13 mouse cellular contexts compared by ENCODE assay signal in genomic region chr12:81155675-81156074, GRCm38 (mm10).
DNase-seq lines count a peak whose midpoint lies in the region; ATAC-seq lines count a peak whose summit lies in the region.
"Had no signal": no experiment of that assay in that cellular context is flagged by ENCODE, and none has a peak within 500 bp of the region (broad histone marks: within the 10 kb centered on the region; RNA-seq: fewer than 3 reads in every experiment).

No protein-coding gene starts in this region.

- no peak overlapping the region for H3K4me3 ChIP-seq in midbrain, embryonic 13.5 days (replicated peaks)
- H3K4me3 ChIP-seq: limb, embryonic 12.5 days had no signal

- peak; percentile 82 for DNase-seq in adrenal gland, adult 2 months
- no peak for DNase-seq in adrenal gland, adult 18-20 months (ENCODE audit: low spot score in 2 of 2)
- DNase-seq in lung, adult 18-20 months: peak; percentile 7 to 21
- no peak for DNase-seq in lung, postnatal 4 days
- peak; percentile 58 for DNase-seq in adrenal gland, postnatal 25 days
- DNase-seq in heart, postnatal 10 days: peak; percentile 27 to 42
- no peak for DNase-seq in thymus, postnatal 14 days
- DNase-seq: cerebellum, adult 11-12 months; kidney, adult 8-10 months; spleen, adult 18-20 months had no signal

- H3K4me2 ChIP-seq in midbrain, embryonic 13.5 days (replicated peaks): no peak overlapping the region
- H3K4me2 ChIP-seq: hindbrain, embryonic 14.5 days; limb, embryonic 12.5 days had no signal

- intact Hi-C loops in heart, postnatal 10 days (cut with DNase I): no loop called here

- H3K27me3 ChIP-seq in midbrain, embryonic 13.5 days: no peaks in the 10 kb centered on the region
- H3K27me3 ChIP-seq: limb, embryonic 12.5 days had no signal

- H3K9me3 ChIP-seq in midbrain, embryonic 13.5 days: no peaks in the 10 kb centered on the region
- H3K9me3 ChIP-seq: limb, embryonic 12.5 days had no signal

- no peaks in the 10 kb centered on the region for H3K4me1 ChIP-seq in midbrain, embryonic 13.5 days (replicated peaks)
- H3K4me1 ChIP-seq: limb, embryonic 12.5 days had no signal

- no peak for ATAC-seq in midbrain, embryonic 13.5 days

- no peak overlapping the region for H3K27ac ChIP-seq in midbrain, embryonic 13.5 days
- H3K27ac ChIP-seq: hindbrain, embryonic 14.5 days; limb, embryonic 12.5 days had no signal

- H3K36me3 ChIP-seq in midbrain, embryonic 13.5 days: no peaks in the 10 kb centered on the region
- H3K36me3 ChIP-seq: limb, embryonic 12.5 days had no signal

- WGBS in midbrain, embryonic 13.5 days: 88% methylated on average over 6 of the region's 6 CpGs

- H3K9ac ChIP-seq in midbrain, embryonic 13.5 days (replicated peaks): no peak overlapping the region
- H3K9ac ChIP-seq: hindbrain, embryonic 14.5 days; limb, embryonic 12.5 days had no signal

Comparison
In these comparisons a context has a peak if more than half of its experiments do, and no peak if none do; other contexts are left out.
1. DNase-seq: peak in adrenal gland, adult 2 months (single experiment), lung, adult 18-20 months (2 of 2), adrenal gland, postnatal 25 days (single experiment) and heart, postnatal 10 days (2 of 2); none in adrenal gland, adult 18-20 months (0 of 2), lung, postnatal 4 days (0 of 2) and thymus, postnatal 14 days (single experiment).